Mouse (Mus musculus) gastrocnemius, postnatal 4 days (tissue): ENCODE results near the gene Actn2. TPM values are rescaled to one million over a fixed set of nuclear protein-coding genes. Genes with fewer than 3 reads are reported as not detected.

ENCODE experiments used
- DNase-seq, 2 experiments: peaks; one replicate each; pipeline ENCODE4 v3.0.0; 2021 to 2022; ENCODE audit warnings: low spot score in 2 of 2, mixed read lengths in 2 of 2
- total RNA-seq, 2 experiments: library from RNA; stranded (reverse); gene quantifications; 2 replicates each; pipeline ENCODE4 v1.2.3; 2021

The Actn2 gene
- total RNA-seq, 2 experiments from 2014 or later = 1,796 to 1,855 TPM

- peak; percentile 85 to 95 for DNase-seq
Observed at GRCm38 (mm10) chr13:12257391-12258380, 82.9 kb downstream of the Actn2 start, which contains the start of gene Mtr. Gene Mtr (minus strand): TSS chr13:12258113.

DNA sequence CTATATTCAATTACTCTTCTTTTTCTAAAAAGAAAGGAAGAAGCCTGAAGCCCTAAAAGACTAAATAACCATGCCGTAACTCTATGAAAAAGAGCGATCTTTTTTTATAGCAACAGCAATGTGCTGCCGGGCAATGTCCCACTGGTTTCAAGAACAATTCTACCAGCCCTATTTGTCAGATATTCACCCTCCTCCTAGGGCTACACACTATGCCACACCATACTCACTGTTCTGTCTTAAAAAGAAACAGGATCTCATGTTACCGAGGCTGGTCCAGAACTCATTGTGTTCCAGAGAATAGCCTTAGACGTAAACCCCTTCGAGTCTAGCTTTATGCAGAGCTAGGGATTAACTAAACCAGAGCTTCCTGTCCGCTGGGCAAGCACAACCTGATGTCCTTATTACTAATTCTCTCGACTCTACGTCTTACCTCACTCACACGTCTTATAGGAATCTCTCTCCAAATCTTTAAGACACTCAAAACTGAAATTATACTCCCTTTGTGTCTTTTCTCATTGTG lies 83.6 kb downstream of the Actn2 start:
- DNase-seq = no peak

- DNase-seq = no peak
Observed at GRCm38 (mm10) chr13:12255911-12256705, 84.5 kb downstream of the Actn2 start.

DNA sequence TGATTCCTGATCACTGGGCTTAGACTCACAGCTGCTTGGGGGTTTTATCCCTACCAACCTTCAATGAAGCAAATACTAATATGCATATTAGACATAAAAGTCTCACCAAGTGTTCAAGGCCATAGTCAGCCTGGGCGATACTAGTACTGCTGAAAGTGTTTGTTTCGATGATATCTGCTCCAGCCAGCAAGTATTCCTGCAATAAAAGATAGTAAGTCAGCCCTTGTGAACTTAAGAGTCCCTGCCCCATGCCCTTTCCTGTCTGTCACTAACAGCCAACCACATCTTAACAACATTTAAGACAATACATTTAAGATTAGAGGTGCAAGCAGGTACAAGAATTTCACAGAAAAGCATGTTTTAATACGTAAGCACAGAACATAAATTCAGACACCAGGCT lies 90.1 kb downstream of the Actn2 start:
- DNase-seq = no peak

DNA sequence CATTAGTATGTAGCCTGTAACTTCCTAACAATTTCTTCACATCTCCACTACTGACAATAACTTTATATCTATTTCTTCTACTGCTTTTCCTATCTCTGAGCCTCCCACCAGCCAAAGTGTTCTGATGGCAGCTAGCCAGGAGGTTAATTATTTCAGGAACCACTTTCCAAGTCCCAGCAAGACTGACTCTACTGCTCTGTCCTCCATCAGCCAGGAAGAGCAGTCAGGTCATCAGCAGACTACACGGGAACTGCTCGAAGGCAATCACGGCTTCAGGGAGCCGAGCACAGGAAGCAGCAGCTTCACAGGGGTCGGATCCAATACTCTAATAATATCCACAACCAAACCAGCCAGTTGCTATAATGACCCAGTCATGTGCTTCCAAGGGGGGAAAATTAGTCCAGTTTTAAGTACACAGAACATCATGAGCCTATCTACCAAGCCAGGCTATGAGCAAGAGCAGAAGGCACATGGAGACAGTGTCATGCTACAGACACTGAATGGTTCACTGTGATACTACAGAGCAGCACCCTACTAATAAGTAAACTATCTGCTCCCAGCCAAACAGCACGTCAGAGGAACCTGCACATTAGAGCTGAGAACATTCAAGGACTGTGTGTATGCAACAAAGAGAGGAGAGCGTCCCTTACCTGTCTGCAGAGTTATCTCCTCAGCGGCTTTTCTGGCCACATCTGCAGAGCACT lies 91.2 kb downstream of the Actn2 start:
- no peak for DNase-seq

DNA sequence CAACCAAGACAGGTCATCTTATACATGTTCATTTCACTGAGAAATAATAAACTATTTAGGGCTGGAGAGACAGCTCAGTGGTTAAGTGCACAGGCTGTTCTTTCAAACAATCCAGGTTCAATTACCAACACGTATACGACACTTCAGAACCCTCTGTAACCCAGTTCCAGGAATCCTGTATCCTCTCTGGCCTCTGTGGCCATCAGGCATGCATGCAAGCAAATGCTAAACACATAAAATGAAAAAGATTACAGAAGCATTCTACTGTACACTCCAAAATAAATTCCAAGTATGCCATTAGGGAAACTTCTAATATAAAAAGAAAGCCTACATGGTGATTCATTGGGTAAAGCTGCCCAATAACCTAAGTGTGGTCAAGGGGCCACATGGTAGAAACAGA lies 94.6 kb downstream of the Actn2 start:
- no peak for DNase-seq

GRCm38 (mm10) chr13:12243991-12244390 lies 96.6 kb downstream of the Actn2 start:
- DNase-seq = no peak

- DNase-seq = no peak
Observed at GRCm38 (mm10) chr13:12232141-12232540, 108.4 kb downstream of the Actn2 start.

- DNase-seq = no peak
Observed at GRCm38 (mm10) chr13:12228248-12228647, 112.3 kb downstream of the Actn2 start.

- no peak for DNase-seq
Observed at GRCm38 (mm10) chr13:12227606-12228005, 113.0 kb downstream of the Actn2 start.

Other genes starting within 250 kb of the Actn2 start
- gene Ryr2, start 233.8 kb downstream of the Actn2 start, total RNA-seq = under 1 TPM; 0.47 to 0.88 TPM
- gene Mtr, start 82.6 kb downstream of the Actn2 start, total RNA-seq = 10 to 100 TPM; 30.9 to 38.1 TPM
- gene Heatr1, start 54.3 kb upstream of the Actn2 start, total RNA-seq = 10 to 100 TPM; 14.8 to 17.4 TPM
- 10 to 100 TPM; 30.7 to 36.4 TPM for gene Lgals8, start 124.2 kb upstream of the Actn2 start, total RNA-seq
- under 1 TPM; 0.10 TPM for gene Edaradd, start 179.7 kb upstream of the Actn2 start, total RNA-seq
- 1 to 10 TPM; 1.1 to 1.4 TPM for gene Ero1lb, start 225.1 kb upstream of the Actn2 start, total RNA-seq